Comparison of ENCODE assay signal across 8 mouse cellular contexts in the genomic region with DNA sequence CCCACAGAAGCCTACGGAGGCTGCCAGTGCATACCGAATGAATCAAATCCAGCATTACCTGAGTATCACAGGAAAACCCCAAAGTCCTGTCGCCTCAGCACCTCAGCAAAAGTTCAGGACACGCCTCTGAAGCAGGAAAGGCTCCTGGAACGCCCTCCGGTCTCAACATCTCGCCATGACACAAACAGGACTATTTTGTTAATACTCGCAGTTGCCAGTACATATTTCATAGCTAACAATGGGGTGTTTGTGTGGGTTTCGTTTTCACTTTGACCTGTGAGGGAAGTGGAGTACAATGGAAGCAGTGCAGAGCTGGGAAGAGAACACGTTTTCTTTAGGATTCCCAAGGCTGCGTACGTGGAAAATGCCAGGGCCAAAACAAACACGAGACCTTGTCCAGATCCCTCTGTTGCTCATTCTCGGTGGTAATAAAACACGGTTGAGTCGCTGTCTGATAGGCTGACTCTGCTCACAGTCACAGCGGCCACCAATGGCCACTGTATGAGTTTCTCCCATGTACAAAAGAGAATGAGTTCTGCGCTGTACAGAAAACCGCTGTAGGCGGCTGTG.
DNase-seq lines count a peak whose midpoint lies in the region; ATAC-seq and TF ChIP-seq lines count a peak whose summit lies in the region.
"Not testable (repeated sequence)": the region's sequence is repeated elsewhere in the genome, so short reads cannot be mapped to it uniquely, and the experiment has no call there.

No protein-coding gene starts in this region.

- ATAC-seq in heart, embryonic 12.5 days (ENCODE audit: insufficient number of reproducible peaks, low FRiP score) = not testable (repeated sequence)

- not testable (repeated sequence) for H3K36me3 ChIP-seq in heart, embryonic 12.5 days

- peak; percentile 52 for DNase-seq in NIH3T3 (ENCODE audit: low read depth)
- DNase-seq in adrenal gland, postnatal 36 days = peak; percentile 50 to 62
- DNase-seq in gastrocnemius, adult 2 months = peak; percentile 21
- DNase-seq in kidney, adult 18-20 months = peak; percentile 46
- peak; percentile 21 to 42 for DNase-seq in kidney, postnatal 36 days
- peak; percentile 13 for DNase-seq in lung, postnatal 25 days (ENCODE audit: low spot score)
- peak; percentile 8 for DNase-seq in ovary, postnatal 36 days (ENCODE audit: low spot score)

- peak overlapping the region; percentile 79 for H3K27ac ChIP-seq in gastrocnemius, adult 2 months
- H3K27ac ChIP-seq in heart, embryonic 12.5 days (ENCODE audit: poor library complexity, severe bottlenecking) = peak overlapping the region; percentile 38; the same call in 1 of the 2 replicates

- H3K4me3 ChIP-seq in gastrocnemius, adult 2 months = peak overlapping the region; percentile 67
- not testable (repeated sequence) for H3K4me3 ChIP-seq in heart, embryonic 12.5 days

- H3K4me1 ChIP-seq in heart, embryonic 12.5 days (replicated peaks) = not testable (repeated sequence)

- WGBS in heart, embryonic 12.5 days = 69% methylated on average over 20 of the region's 20 CpGs

- intact Hi-C loops in gastrocnemius, adult 2 months (cut with DNase I) = not testable (repeated sequence)

- H3K9me3 ChIP-seq in heart, embryonic 12.5 days (replicated peaks) = not testable (repeated sequence)

- H3K9ac ChIP-seq in heart, embryonic 12.5 days = not testable (repeated sequence)

- TF ChIP-seq CTCF in gastrocnemius, adult 2 months (IDR thresholded peaks at IDR 0.05) = not testable (repeated sequence)

- not testable (repeated sequence) for H3K4me2 ChIP-seq in heart, embryonic 12.5 days

- not testable (repeated sequence) for H3K27me3 ChIP-seq in heart, embryonic 12.5 days (replicated peaks)
